Mouse (Mus musculus) inflammation-experienced regulatory T-cells, adult 6 months (primary cell): Measurements from ENCODE around the gene Usp31. TPM values are rescaled to one million over a fixed set of nuclear protein-coding genes. Genes with fewer than 3 reads are reported as not detected.

Source experiments
- ATAC-seq: one replicate; pipeline ENCODE4 v1.8.0; 2017
- polyA plus RNA-seq, 3 experiments: library from polyadenylated mRNA; unstranded; fragments of 100-300 nt; shearing (Covaris generic); gene quantifications; one replicate each; pipeline ENCODE4 v1.2.1; 2017

Usp31 gene
- polyA plus RNA-seq, 3 experiments from 2014 or later, result 1.3 to 2.8 (median 2.1) TPM

DNA sequence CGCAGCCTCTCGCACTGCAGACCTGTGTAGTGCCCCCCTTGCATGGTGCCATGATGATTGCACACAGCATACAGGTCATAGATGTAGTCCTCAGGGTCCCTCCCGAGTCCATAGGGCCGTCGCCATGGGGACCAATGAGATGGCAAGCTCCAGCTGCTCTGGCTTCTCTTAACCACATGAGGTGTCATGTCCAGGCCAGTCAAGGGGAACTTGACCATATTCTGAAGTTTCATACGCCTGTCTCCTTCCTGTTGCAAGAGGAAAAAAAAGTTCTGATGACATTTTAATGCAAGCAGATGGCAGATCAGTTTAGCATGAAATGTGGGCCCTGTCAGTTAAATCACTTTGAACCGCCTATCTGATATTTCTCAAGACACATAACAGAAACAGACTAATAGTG, 48.2 kb downstream of the Usp31 start:
- no peak for ATAC-seq

DNA sequence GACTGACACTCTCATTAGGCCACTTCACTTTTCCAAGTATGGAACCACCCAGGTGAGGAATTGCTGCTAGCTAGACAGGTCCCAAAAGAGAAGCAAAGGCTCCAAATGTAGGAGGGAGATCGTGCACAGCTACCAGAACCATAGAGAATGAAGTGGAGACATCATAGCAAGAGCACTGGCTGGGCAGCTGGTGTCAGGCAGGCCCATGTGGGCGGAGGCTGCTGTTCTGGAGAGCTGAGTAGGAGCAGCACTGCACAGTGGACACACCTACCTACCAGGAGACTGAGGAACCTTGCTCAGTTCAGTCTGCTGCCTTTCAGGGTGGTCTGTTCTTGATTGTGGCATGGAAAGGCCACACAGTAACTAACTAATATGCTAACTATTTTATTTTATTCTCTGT, 52.4 kb downstream of the Usp31 start:
- no peak for ATAC-seq

DNA sequence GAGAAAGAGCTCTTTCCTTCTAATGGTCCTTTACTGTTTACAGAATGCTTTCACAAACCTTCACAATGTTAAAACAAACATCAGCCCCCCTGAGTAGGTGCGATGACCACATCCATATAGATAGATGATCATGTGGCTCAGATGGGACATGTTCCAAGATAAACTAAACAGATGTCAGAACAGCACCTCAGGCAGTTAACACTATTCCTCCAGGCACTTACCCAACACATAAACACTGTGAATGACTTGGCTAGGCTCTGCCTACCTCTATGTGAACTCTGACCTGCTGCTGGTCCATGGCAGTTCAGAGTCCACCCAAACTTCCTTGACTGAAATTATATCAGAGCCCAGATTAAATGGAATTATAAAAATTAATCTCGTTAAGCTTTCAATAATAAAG, 54.4 kb downstream of the Usp31 start:
- no peak for ATAC-seq

DNA sequence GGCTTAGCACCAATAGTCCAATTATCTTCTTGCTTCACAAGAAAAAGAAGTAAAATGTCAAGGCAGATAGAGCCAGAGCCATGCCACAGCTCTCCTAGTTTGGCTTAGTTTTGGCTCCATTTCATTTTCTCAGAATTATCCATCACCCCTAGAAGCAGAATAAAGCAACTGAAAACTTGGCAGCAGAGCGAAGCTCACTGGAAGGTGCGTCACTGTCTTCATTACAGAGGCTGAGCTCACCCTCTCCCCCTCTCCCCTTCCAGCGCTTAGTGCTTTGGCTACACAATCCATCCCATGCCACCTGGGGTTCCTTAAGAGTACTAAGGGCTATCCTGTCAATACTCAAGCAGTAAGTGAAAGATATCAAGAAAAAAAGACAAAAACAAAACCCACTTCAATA, 56.3 kb downstream of the Usp31 start:
- ATAC-seq, result no peak

DNA sequence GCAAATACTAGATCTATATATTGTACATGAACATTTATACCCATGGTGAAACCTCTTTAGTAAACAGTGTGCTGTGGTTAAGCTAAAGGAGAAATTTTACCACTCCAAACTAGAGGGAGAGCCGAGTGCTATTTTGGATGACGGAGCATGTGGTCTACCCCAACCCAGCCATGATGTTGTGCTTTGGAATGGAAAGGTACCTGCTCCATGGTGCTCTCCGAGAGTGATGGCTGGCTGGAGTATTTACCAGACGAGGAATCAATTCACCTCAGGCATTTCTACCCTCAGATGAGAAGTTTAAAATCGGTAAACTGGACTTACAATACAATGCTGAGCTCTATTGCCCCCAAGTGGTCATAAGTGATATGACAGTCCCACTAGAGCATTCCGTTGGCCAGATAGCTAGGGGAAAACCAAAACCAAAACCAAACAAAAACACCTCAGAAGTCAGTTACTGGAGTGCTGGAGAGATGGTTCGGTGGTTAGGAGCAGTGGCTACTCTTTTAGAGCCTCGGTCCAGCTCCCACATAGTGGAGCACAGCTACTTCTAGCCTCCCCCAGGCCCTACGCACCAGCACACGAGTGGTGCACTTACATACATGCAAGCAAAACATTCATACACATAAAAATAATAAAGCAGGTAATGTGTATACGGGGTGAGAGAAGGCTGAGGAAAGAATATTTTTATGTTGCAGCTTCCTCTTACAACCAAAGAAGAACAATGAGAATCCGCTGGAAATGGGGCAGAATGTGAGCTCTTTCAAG, 65.9 kb downstream of the Usp31 start:
- ATAC-seq, result peak; percentile 89

DNA sequence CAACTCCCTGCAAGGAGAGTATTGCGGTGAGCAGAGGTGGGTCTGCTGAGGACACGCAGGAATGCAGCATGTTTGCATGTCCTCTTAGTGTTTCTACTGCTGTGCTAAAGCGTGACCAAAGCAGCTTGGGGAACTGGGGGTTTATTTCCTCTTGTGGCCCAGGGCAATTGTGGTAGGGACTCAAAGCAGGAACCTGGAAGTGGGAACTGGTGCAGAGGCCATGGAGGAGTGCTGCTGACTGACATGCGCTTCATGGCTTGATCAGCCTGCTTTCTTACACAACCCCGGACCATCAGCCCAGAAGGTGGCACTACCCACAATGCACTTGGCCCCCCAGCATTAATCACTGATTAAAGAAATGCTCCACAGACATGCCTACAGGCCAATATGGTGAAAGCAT, 70.3 kb downstream of the Usp31 start:
- ATAC-seq, result no peak

DNA sequence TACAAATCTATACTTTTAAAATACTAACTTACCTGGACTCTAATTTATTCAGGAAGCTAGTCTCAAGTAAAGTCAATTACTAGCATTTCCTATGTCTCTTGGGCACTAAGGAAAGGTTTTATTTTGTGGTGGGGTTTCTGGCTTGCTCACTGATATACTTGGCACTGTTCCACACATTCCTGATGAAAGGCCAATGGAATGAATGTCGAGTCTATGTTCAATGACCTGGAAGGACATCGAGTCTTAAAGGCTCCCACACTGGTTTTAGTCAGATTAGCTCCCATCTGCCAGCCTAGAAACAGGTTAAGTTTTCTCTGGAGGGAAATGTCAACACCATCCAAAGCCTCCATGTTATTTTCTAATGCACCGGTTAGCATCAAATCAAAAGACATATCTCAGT, 72.8 kb downstream of the Usp31 start:
- no peak for ATAC-seq

DNA sequence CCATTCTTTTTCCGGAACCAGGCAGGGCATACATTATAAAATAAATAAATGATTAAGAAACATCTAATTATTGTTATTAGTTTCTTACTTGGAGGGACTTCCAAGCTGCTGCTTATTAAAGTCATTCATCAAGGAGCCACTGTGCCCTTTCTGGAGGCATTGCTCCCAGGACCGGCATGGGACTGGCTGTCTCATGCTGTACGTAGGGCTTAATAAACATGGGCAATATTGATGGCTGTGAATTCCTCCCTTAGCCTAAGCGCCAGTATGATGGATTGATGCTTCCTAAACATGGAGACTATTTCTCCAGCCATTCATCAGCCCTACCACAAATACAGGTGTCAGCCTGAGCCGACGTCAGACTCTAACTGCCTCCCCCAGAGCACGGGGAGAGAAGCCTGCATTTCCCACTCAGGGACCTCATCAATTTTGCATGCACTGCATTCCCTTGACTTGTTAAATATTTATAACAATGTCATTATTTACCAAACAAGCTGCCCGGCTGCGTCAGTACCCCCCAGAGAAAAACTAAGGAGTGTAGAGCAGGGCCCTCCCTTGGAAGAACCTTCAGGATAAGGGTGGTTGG, 84.1 kb downstream of the Usp31 start:
- no peak for ATAC-seq

DNA sequence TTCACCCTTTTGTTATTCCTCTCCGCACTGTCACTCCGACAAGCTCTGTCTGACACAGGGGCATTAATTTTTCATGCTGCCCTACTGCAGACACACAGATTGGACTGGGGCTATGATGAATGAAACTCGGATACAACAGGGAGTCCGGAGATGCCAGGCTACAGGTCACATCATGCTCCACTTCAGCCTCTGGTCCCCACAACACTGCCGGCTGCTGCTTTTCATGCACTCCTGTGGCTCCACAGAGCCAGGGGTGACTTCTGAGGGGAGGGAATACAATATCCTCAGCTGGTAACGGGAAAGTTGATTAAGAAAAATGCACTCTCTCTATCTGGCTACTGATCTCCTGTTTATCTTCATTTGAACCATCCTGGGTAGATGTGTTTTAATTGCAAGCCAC, 84.6 kb downstream of the Usp31 start:
- ATAC-seq, result no peak

DNA sequence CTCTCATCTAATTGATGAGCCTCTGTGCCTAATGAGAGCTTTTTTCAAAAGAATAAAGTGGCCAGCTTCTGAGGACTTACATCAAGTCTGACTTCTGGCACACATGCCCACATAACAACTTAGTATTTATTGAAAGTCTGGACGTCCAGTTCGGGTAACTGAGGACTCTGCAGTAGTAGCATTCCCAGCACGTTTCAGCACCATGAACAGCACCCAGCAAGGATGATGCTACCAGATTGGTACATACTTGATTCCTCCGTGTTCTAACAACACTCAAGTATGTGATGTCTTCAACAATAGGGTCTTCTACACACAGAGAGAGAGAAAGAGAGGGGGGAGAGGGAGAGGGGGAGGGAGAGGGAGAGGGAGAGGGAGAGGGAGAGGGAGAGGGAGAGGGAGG, 105.4 kb downstream of the Usp31 start:
- no peak for ATAC-seq

DNA sequence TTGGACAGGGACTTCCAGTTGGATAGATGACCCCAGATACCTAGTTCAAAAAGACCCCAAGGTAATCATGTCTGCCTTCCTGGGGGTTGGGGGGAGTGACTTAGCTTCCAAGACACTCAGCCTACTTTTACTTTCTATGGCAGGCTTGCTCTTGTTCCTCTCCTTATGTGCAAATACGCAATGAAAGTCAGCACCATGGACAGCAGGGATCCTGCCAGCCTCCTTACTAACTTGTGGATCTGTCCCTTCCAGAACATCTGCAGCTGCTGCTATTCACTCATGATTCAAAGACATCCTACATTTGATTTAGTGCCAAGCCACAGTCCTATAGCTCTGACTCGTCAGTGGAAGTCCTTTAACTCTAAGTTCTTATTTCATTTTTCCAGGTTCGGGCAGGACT, 110.7 kb downstream of the Usp31 start:
- no peak for ATAC-seq

DNA sequence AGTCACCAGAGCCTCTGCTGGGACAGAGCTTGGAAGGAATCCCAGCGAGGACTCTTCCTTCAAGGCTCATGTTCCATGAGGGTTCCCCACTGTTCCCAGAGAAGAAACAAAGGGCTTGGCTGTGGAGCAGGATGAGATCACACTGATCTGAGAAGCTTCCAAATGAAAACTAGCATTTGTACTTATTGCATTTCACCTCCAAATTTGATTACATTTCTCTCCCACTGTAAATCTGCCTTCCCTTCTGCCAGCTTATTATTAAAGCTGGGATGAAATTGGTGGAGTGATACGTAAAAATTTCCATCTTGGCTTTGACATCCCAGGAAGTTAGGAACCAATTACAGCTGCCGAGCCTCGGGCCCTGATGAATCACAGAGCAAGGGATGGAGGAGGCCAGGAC, 111.6 kb downstream of the Usp31 start:
- ATAC-seq, result no peak

DNA sequence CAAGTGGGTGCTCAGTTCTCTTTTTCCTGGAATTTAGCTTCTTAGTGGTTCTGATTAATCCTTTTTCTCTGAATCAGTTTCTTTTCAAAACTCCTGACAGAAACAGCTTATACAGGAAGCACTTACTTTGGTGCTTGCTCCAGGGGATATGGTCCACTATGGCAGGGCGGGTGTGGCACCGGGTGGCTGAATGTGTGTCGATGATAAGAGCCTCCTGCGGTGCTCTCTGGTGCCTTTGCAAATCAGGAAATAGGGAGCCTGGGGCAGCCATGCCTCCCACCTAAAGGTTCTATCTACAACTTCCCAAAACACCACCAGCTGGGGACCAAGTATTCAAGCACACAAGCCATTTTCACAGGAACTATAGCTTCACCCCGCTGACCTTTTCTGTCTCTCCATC, 112.0 kb downstream of the Usp31 start:
- ATAC-seq, result no peak

DNA sequence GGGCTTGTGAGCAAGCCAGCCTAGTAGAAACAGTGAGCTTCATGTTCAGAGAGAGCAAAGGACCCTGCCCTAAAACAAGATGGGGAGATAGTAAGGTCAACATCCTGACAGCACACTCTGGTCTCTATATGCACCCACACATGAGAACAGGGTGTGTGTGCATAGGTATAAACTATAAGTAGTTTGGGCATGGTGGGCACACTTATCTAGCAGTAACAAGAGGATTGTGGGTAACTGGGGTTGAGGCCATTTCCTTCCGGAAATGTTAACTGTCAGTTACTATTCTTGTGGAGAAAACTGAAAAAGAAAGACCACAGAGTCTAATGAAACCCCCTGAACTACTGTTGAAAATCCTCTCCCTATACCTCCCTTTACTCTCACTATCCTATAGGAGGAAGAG, 112.4 kb downstream of the Usp31 start:
- ATAC-seq, result no peak

Other genes starting within 250 kb of the Usp31 start
- gene Scnn1g, start 27.2 kb upstream of the Usp31 start, polyA plus RNA-seq, result not detected
- under 1 TPM in 2 of 3 experiments, not detected in 1; 0.37 to 0.44 TPM for gene Scnn1b, start 157.8 kb upstream of the Usp31 start, polyA plus RNA-seq